Mouse (Mus musculus): ENCODE data around the gene Tbr1. TPM values are rescaled to one million over a fixed set of nuclear protein-coding genes. Genes with fewer than 3 reads are reported as not detected.

Gene Tbr1
- polyA plus RNA-seq (2012; rRNA removed) = 0.68 and 0.89 TPM in 2 replicates

GRCm38 (mm10) chr2:61802656-61803251 is at the start of gene Tbr1:
Tbr1 (plus strand) TSS chr2:61802930.
- Histone ChIP-seq H3K27me3 (ENCODE audit: control insufficient read depth, insufficient read depth, low read length) (peaks cover 2% of the 10 kb centered on the region), H3K4me1 (ENCODE audit: control insufficient read depth, insufficient read depth, low read length) (peaks cover 9% of the 10 kb centered on the region), H3K4me3 (ENCODE audit: control insufficient read depth, low read depth, low read length) (no peak within 1 kb of the TSS), H3K27ac (ENCODE audit: control insufficient read depth, insufficient read depth, low read depth, low read length) (no peak within 1 kb of the TSS), H3K36me3 (ENCODE audit: control insufficient read depth, insufficient read depth, low read length) (no peaks in the 10 kb centered on the region)
- TF ChIP-seq POLR2A (IDR thresholded peaks at IDR 0.05; ENCODE audit: control insufficient read depth, low read depth, low read length) (no peak), CTCF (IDR thresholded peaks at IDR 0.05; ENCODE audit: control insufficient read depth, insufficient read depth, insufficient replicate concordance, low read depth, low read length) (no peak)

- no peaks in the 10 kb centered on the region for H3K36me3 ChIP-seq (ENCODE audit: control insufficient read depth, insufficient read depth, low read length)
- no peak overlapping the region for H3K27ac ChIP-seq (ENCODE audit: control insufficient read depth, insufficient read depth, low read depth, low read length)
- H3K4me1 ChIP-seq (ENCODE audit: control insufficient read depth, insufficient read depth, low read length) = no peaks in the 10 kb centered on the region
- H3K27me3 ChIP-seq (ENCODE audit: control insufficient read depth, insufficient read depth, low read length) = no peaks in the 10 kb centered on the region
- no peak overlapping the region for H3K4me3 ChIP-seq (ENCODE audit: control insufficient read depth, low read depth, low read length)
- no peak for TF ChIP-seq POLR2A (IDR thresholded peaks at IDR 0.05; ENCODE audit: control insufficient read depth, low read depth, low read length)
- TF ChIP-seq CTCF (IDR thresholded peaks at IDR 0.05; ENCODE audit: control insufficient read depth, insufficient read depth, insufficient replicate concordance, low read depth, low read length) = no peak
Measured at GRCm38 (mm10) chr2:61754989-61755388, 47.7 kb upstream of the Tbr1 start.

GRCm38 (mm10) chr2:61759234-61759855 is 43.4 kb upstream of the Tbr1 start:
- no peak for TF ChIP-seq POLR2A (IDR thresholded peaks at IDR 0.05; ENCODE audit: control insufficient read depth, low read depth, low read length)
- TF ChIP-seq CTCF (IDR thresholded peaks at IDR 0.05; ENCODE audit: control insufficient read depth, insufficient read depth, insufficient replicate concordance, low read depth, low read length) = no peak
- H3K4me3 ChIP-seq (ENCODE audit: control insufficient read depth, low read depth, low read length) = no peak overlapping the region
- no peaks in the 10 kb centered on the region for H3K4me1 ChIP-seq (ENCODE audit: control insufficient read depth, insufficient read depth, low read length)
- no peaks in the 10 kb centered on the region for H3K36me3 ChIP-seq (ENCODE audit: control insufficient read depth, insufficient read depth, low read length)
- no peaks in the 10 kb centered on the region for H3K27me3 ChIP-seq (ENCODE audit: control insufficient read depth, insufficient read depth, low read length)
- no peak overlapping the region for H3K27ac ChIP-seq (ENCODE audit: control insufficient read depth, insufficient read depth, low read depth, low read length)

GRCm38 (mm10) chr2:61760044-61760443 is 42.7 kb upstream of the Tbr1 start:
- Histone ChIP-seq H3K4me3 (ENCODE audit: control insufficient read depth, low read depth, low read length) (no peak overlapping the region), H3K27ac (ENCODE audit: control insufficient read depth, insufficient read depth, low read depth, low read length) (no peak overlapping the region), H3K36me3 (ENCODE audit: control insufficient read depth, insufficient read depth, low read length) (no peaks in the 10 kb centered on the region), H3K4me1 (ENCODE audit: control insufficient read depth, insufficient read depth, low read length) (no peaks in the 10 kb centered on the region), H3K27me3 (ENCODE audit: control insufficient read depth, insufficient read depth, low read length) (no peaks in the 10 kb centered on the region)
- TF ChIP-seq POLR2A (IDR thresholded peaks at IDR 0.05; ENCODE audit: control insufficient read depth, low read depth, low read length) (no peak), CTCF (IDR thresholded peaks at IDR 0.05; ENCODE audit: control insufficient read depth, insufficient read depth, insufficient replicate concordance, low read depth, low read length) (no peak)

- TF ChIP-seq POLR2A (IDR thresholded peaks at IDR 0.05; ENCODE audit: control insufficient read depth, low read depth, low read length) (no peak), CTCF (IDR thresholded peaks at IDR 0.05; ENCODE audit: control insufficient read depth, insufficient read depth, insufficient replicate concordance, low read depth, low read length) (no peak)
- Histone ChIP-seq H3K4me1 (ENCODE audit: control insufficient read depth, insufficient read depth, low read length) (no peaks in the 10 kb centered on the region), H3K4me3 (ENCODE audit: control insufficient read depth, low read depth, low read length) (no peak overlapping the region), H3K36me3 (ENCODE audit: control insufficient read depth, insufficient read depth, low read length) (no peaks in the 10 kb centered on the region), H3K27ac (ENCODE audit: control insufficient read depth, insufficient read depth, low read depth, low read length) (no peak overlapping the region), H3K27me3 (ENCODE audit: control insufficient read depth, insufficient read depth, low read length) (no peaks in the 10 kb centered on the region)
Measured at GRCm38 (mm10) chr2:61764470-61765105, 38.1 kb upstream of the Tbr1 start.

GRCm38 (mm10) chr2:61765526-61765925 is 37.2 kb upstream of the Tbr1 start:
- no peaks in the 10 kb centered on the region for H3K4me1 ChIP-seq (ENCODE audit: control insufficient read depth, insufficient read depth, low read length)
- no peaks in the 10 kb centered on the region for H3K27me3 ChIP-seq (ENCODE audit: control insufficient read depth, insufficient read depth, low read length)
- no peaks in the 10 kb centered on the region for H3K36me3 ChIP-seq (ENCODE audit: control insufficient read depth, insufficient read depth, low read length)
- no peak overlapping the region for H3K4me3 ChIP-seq (ENCODE audit: control insufficient read depth, low read depth, low read length)
- TF ChIP-seq CTCF (IDR thresholded peaks at IDR 0.05; ENCODE audit: control insufficient read depth, insufficient read depth, insufficient replicate concordance, low read depth, low read length) = no peak
- no peak for TF ChIP-seq POLR2A (IDR thresholded peaks at IDR 0.05; ENCODE audit: control insufficient read depth, low read depth, low read length)
- H3K27ac ChIP-seq (ENCODE audit: control insufficient read depth, insufficient read depth, low read depth, low read length) = no peak overlapping the region

GRCm38 (mm10) chr2:61780794-61781193 is 21.9 kb upstream of the Tbr1 start:
- H3K36me3 ChIP-seq (ENCODE audit: control insufficient read depth, insufficient read depth, low read length) = no peaks in the 10 kb centered on the region
- H3K4me1 ChIP-seq (ENCODE audit: control insufficient read depth, insufficient read depth, low read length) = no peaks in the 10 kb centered on the region
- no peak overlapping the region for H3K4me3 ChIP-seq (ENCODE audit: control insufficient read depth, low read depth, low read length)
- no peak overlapping the region for H3K27ac ChIP-seq (ENCODE audit: control insufficient read depth, insufficient read depth, low read depth, low read length)
- H3K27me3 ChIP-seq (ENCODE audit: control insufficient read depth, insufficient read depth, low read length) = no peaks in the 10 kb centered on the region
- TF ChIP-seq POLR2A (IDR thresholded peaks at IDR 0.05; ENCODE audit: control insufficient read depth, low read depth, low read length) = no peak
- no peak for TF ChIP-seq CTCF (IDR thresholded peaks at IDR 0.05; ENCODE audit: control insufficient read depth, insufficient read depth, insufficient replicate concordance, low read depth, low read length)
